Mouse (Mus musculus): ENCODE measurements at regions not wholly inside any gene's neighbourhood (a gene's known extent, or its start where the extent isn't known, plus 50 kb on each side); places are given as distances from the start of the nearest gene placed in this dataset.

DNA sequence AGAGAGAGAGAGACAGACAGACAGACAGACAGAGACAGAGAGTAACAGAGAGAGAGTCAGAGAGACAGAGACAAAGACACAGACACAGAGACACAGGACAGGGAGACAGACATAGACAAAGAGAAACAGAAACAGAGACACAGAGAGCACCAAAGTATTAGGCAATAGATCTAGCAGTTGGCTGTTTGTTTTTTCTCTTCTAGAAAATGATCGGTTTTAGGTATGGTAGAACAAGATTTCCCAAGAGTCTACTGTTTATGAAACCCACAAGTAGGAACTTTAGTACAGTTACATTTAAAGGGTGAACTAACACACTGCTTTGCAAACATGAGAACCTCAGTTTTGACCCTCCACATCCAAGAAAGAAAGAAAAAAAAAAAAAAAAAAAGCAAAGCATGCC is 3350.2 kb upstream of the Gm7489 start:
- DNase-seq (ENCODE audit: low spot score) (no peak), ATAC-seq (ENCODE audit: low FRiP score) (no peak)
- no peak overlapping the region for H3K27ac ChIP-seq
- no peaks in the 10 kb centered on the region for H3K4me1 ChIP-seq (replicated peaks; ENCODE audit: control insufficient read depth, insufficient read depth, low read length)
- no peak overlapping the region for H3K9ac ChIP-seq
- no peaks in the 10 kb centered on the region for H3K27me3 ChIP-seq (ENCODE audit: control insufficient read depth, insufficient read depth, low read length)
- no peaks in the 10 kb centered on the region for H3K9me3 ChIP-seq (ENCODE audit: control insufficient read depth, low read length)
- no peaks in the 10 kb centered on the region for H3K36me3 ChIP-seq (replicated peaks; ENCODE audit: control insufficient read depth, insufficient read depth)
- H3K4me3 ChIP-seq (replicated peaks; ENCODE audit: low read length), result no peak overlapping the region
- WGBS, result 100% methylated on average over 1 of the region's 1 CpGs
- no peak overlapping the region for H3K4me2 ChIP-seq (replicated peaks)

DNA sequence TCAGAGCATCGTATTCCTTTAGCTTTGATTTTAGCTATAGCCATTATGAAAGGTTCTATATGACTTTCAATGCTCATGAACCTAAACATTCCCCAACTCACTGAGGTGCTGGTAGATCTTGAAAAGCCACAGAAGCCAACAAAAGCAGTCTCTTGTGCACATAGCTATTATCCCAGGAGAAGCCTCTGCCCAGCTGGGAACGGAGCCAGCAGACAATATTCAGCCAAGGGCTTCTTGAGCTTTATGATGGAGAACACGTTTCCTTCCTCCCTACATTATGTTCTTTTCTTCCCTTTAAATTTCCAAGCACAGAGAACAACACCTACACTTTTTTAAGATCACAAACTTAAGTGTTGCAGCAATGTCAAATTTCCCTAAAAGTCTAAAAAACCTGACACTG is 3321.1 kb upstream of the Gm7489 start:
- no peak overlapping the region for H3K27ac ChIP-seq
- DNase-seq (ENCODE audit: low spot score), result no peak
- H3K4me1 ChIP-seq (replicated peaks; ENCODE audit: control insufficient read depth, insufficient read depth, low read length), result no peaks in the 10 kb centered on the region
- no peak overlapping the region for H3K4me3 ChIP-seq (replicated peaks; ENCODE audit: low read length)
- H3K9me3 ChIP-seq (ENCODE audit: control insufficient read depth, low read length), result no peaks in the 10 kb centered on the region
- no peaks in the 10 kb centered on the region for H3K36me3 ChIP-seq (replicated peaks; ENCODE audit: control insufficient read depth, insufficient read depth)
- ATAC-seq (ENCODE audit: low FRiP score), result no peak
- no peak overlapping the region for H3K4me2 ChIP-seq (replicated peaks)
- no peaks in the 10 kb centered on the region for H3K27me3 ChIP-seq (ENCODE audit: control insufficient read depth, insufficient read depth, low read length)
- WGBS, result 76% methylated on average over 3 of the region's 3 CpGs
- no peak overlapping the region for H3K9ac ChIP-seq

DNA sequence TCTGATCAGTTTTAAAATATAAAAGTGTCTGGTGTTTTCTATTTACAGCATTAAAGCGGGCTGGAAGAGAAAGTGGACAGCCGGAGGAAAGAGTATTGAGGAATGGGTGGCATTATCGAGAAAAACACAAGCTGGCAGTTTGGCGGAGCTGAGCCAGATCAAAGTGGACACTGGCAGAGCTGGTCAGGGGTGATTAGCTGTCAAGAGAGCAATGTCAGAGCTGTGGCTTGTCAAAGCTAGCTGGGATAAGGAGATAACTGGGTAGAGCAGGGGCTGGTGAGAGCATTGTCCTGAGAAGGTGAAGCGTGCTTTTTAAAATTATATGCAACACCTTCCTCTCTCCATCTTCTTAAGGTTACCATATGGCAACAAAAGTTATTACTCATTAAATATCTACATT is 3303.9 kb upstream of the Gm7489 start:
- ATAC-seq (ENCODE audit: low FRiP score) (no peak), DNase-seq (ENCODE audit: low spot score) (no peak)
- no peaks in the 10 kb centered on the region for H3K4me1 ChIP-seq (replicated peaks; ENCODE audit: control insufficient read depth, insufficient read depth, low read length)
- H3K27me3 ChIP-seq (ENCODE audit: control insufficient read depth, insufficient read depth, low read length), result no peaks in the 10 kb centered on the region
- no peak overlapping the region for H3K9ac ChIP-seq
- no peak overlapping the region for H3K4me3 ChIP-seq (replicated peaks; ENCODE audit: low read length)
- H3K9me3 ChIP-seq (ENCODE audit: control insufficient read depth, low read length), result peaks cover 12% of the 10 kb centered on the region; the same call in 1 of the 2 replicates
- no peak overlapping the region for H3K27ac ChIP-seq
- WGBS, result 97% methylated on average over 5 of the region's 5 CpGs
- H3K4me2 ChIP-seq (replicated peaks), result no peak overlapping the region
- no peaks in the 10 kb centered on the region for H3K36me3 ChIP-seq (replicated peaks; ENCODE audit: control insufficient read depth, insufficient read depth)

DNA sequence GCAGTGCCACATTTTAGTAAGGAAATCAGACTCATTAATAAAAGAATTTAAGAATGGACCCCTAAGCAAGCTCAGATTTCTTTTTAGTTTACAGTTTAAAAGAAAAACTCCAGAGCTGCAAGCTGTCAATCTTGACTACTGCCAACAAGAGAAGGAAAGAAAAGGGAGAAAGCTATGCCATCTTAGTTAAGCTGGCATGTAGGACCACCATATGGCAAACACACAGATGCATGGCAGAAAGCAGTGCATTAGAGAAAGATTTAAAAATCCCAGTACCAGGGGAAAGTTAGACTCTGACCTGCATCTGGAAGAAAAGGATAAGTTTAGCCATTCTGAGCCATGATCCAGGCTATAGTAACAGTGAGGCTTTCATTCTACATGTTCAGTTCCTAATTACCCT is 3300.8 kb upstream of the Gm7489 start:
- H3K9me3 ChIP-seq (ENCODE audit: control insufficient read depth, low read length), result peaks cover 12% of the 10 kb centered on the region; the same call in 1 of the 2 replicates
- no peak overlapping the region for H3K4me3 ChIP-seq (replicated peaks; ENCODE audit: low read length)
- no peak overlapping the region for H3K4me2 ChIP-seq (replicated peaks)
- no peak overlapping the region for H3K27ac ChIP-seq
- DNase-seq (ENCODE audit: low spot score), result no peak
- H3K9ac ChIP-seq, result no peak overlapping the region
- no peaks in the 10 kb centered on the region for H3K36me3 ChIP-seq (replicated peaks; ENCODE audit: control insufficient read depth, insufficient read depth)
- no peaks in the 10 kb centered on the region for H3K27me3 ChIP-seq (ENCODE audit: control insufficient read depth, insufficient read depth, low read length)
- H3K4me1 ChIP-seq (replicated peaks; ENCODE audit: control insufficient read depth, insufficient read depth, low read length), result no peaks in the 10 kb centered on the region
- ATAC-seq (ENCODE audit: low FRiP score), result no peak

DNA sequence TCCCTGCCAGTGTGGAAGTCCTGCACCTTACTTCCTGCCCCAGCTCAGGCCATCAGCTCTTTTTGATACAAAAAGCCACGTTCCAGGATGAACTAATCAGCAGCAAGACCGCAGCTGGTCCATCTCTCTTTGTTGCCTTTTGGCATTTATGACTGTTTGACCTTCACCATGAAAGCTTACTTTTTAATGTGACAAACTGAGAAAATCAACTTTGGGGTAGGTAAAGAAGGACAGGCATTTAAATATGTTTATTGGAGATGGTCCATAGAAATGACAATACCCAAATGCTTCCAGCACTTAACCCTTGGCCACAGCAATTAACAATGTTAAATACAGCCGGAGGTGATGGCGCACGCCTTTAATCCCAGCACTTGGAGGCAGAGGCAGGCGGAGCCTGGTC is 3299.2 kb upstream of the Gm7489 start:
- ATAC-seq (ENCODE audit: low FRiP score), result no peak
- 92% methylated on average over 6 of the region's 6 CpGs for WGBS
- Histone ChIP-seq H3K9me3 (ENCODE audit: control insufficient read depth, low read length) (peaks cover 5% of the 10 kb centered on the region; the same call in 1 of the 2 replicates), H3K4me3 (replicated peaks; ENCODE audit: low read length) (no peak overlapping the region), H3K4me1 (replicated peaks; ENCODE audit: control insufficient read depth, insufficient read depth, low read length) (no peaks in the 10 kb centered on the region), H3K27ac (no peak overlapping the region), H3K27me3 (ENCODE audit: control insufficient read depth, insufficient read depth, low read length) (no peaks in the 10 kb centered on the region), H3K9ac (no peak overlapping the region), H3K36me3 (replicated peaks; ENCODE audit: control insufficient read depth, insufficient read depth) (no peaks in the 10 kb centered on the region), H3K4me2 (replicated peaks) (no peak overlapping the region)
- DNase-seq (ENCODE audit: low spot score), result no peak

Data from hindbrain, embryonic 14.5 days (tissue).